Mouse (Mus musculus) lung, postnatal 0 days (tissue): ENCODE results near the gene Prkar1a.

Experiments used
- CTCF ChIP-seq: IDR thresholded peaks from 2 replicates; pipeline ENCODE4 v1.5.1; 2016; ENCODE audit warnings: antibody characterized with exemption, mild to moderate bottlenecking
- EP300 ChIP-seq: IDR thresholded peaks from 2 replicates; pipeline ENCODE4 v1.6.1; 2016; ENCODE audit warnings: antibody characterized with exemption, mild to moderate bottlenecking, control low read depth

GRCm38 (mm10) chr11:109714341-109715247 lies 65.4 kb downstream of the Prkar1a start:
- TF ChIP-seq CTCF: no peak
- no peak for TF ChIP-seq EP300
